Mouse (Mus musculus) ES-CJ7 (cell line): ENCODE measurements at regions not wholly inside any gene's neighbourhood (a gene's known extent, or its start where the extent isn't known, plus 50 kb on each side); places are given as distances from the start of the nearest gene placed in this dataset.

Experiments used
- DNase-seq: peaks from one replicate; pipeline ENCODE4 v3.0.0; 2011; ENCODE audit warnings: low read depth, low spot score

- DNase-seq: no peak
These were observed 535.3 kb upstream of the Adgrl3 start for GRCm38 (mm10) chr5:80484676-80485075.

DNA sequence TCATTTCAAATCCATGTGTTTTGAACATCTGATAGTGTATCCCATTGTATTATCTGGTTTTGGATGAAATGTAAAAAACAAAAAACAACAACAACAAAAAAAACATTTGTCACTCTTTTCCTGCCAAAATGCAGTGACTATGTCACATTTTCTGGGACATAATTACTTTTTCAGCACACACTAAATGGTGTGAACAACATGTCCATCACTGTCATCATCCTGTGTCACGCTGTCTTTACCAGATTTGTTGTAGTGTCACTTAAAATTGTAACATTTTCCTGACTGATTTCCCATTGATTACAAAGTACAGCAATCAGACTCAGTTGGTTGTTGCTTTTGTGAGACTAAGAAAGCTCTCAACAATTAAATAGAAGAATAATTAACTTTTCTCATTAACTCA is 531.6 kb upstream of the Adgrl3 start:
- DNase-seq: no peak

DNA sequence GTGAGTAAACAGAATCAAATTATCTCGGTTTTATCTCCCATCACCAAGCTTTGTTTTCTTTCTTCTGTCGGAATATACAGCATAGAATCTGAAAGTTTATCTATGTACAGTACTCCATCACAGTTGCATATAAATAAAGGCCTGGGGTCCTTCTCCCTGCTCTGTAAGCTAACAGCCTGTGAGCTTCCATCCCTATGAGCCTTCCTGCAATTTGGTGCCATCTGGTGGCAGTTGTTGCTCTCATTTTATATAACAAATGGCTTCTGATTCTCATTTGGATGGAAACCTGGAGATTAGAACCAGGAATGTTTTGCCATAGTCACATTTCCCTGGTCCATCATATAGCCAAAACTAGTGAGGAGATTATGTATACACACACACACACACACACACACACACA is 511.3 kb upstream of the Adgrl3 start:
- DNase-seq: peak; percentile 43

GRCm38 (mm10) chr5:80539997-80540396 is 479.9 kb upstream of the Adgrl3 start:
- no peak for DNase-seq

- DNase-seq: no peak
These were observed 468.3 kb upstream of the Adgrl3 start for GRCm38 (mm10) chr5:80551673-80552072.

DNA sequence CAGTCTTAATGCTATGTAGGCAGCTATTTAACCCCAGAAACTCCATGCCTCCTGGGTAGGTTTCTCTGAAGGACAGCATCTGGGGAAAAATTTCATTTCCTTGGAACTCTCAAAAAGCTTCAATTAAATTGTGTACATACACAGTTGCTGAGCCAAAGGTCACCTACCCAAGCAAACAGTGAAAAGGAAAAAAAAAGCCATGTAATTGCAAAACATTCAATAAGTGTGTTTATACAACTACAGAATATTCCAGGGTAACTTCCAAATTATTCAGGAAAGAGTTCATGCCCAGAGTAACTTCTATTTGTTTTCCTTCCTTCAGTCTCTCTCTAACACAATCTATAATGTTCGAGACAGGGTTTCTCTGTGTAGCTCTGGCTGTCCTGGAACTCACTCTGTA is 441.2 kb upstream of the Adgrl3 start:
- no peak for DNase-seq

- no peak for DNase-seq
These were observed 408.4 kb upstream of the Adgrl3 start for GRCm38 (mm10) chr5:80611571-80611970.

GRCm38 (mm10) chr5:80627225-80627624 is 392.7 kb upstream of the Adgrl3 start:
- DNase-seq: no peak

- no peak for DNase-seq
These were observed 360.9 kb upstream of the Adgrl3 start for GRCm38 (mm10) chr5:80659043-80659442.

- no peak for DNase-seq
These were observed 360.4 kb upstream of the Adgrl3 start for GRCm38 (mm10) chr5:80659530-80659929.

- no peak for DNase-seq
These were observed 349.5 kb upstream of the Adgrl3 start for GRCm38 (mm10) chr5:80670258-80670947.

DNA sequence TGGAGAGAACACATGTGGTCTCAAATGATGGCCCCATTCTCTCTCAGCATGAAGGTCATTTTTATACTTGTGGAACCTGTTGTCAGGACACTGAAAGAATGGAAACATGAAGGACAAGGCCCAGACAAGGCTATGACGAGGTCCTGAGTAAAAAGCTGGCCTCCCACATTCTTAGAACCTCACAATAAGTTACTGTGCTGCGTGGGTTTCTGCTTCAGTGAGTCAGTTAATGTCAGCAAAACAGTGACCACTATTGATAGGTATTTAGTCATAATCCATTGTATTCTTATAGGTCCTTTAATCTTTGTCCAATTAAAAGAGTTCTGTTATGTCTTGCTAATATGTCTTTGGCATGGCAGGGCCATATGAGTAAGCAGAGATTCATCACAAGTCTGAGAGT is 336.5 kb upstream of the Adgrl3 start:
- no peak for DNase-seq

GRCm38 (mm10) chr5:80700848-80701247 is 319.1 kb upstream of the Adgrl3 start:
- DNase-seq: no peak

GRCm38 (mm10) chr5:80704732-80705131 is 315.2 kb upstream of the Adgrl3 start:
- no peak for DNase-seq

DNA sequence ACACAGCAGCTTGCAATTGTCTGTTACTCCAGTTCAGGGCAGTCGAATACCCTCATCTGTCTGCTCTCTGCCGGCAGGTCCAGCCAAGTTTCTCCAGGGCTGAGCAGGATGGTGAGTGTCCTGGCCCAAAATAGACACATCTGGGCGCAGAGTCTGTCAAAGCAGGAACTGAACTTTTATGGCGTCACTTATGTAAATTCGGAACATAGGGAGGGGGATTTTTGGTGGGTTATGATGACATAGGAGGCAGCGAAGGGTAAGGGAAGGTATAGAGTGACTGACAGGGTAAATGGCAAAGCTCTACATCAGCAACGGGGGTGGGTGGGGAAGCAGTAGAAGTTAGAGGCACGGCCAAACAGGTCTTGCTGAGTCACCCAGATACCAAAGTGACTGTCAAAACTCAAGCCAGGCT is 313.3 kb upstream of the Adgrl3 start:
- peak; percentile 8 for DNase-seq
